Mouse (Mus musculus): ENCODE results near the gene Mymx.
A peak's percentile ranks its signal among the peaks of the same experiment; 100 is the strongest.

DNA sequence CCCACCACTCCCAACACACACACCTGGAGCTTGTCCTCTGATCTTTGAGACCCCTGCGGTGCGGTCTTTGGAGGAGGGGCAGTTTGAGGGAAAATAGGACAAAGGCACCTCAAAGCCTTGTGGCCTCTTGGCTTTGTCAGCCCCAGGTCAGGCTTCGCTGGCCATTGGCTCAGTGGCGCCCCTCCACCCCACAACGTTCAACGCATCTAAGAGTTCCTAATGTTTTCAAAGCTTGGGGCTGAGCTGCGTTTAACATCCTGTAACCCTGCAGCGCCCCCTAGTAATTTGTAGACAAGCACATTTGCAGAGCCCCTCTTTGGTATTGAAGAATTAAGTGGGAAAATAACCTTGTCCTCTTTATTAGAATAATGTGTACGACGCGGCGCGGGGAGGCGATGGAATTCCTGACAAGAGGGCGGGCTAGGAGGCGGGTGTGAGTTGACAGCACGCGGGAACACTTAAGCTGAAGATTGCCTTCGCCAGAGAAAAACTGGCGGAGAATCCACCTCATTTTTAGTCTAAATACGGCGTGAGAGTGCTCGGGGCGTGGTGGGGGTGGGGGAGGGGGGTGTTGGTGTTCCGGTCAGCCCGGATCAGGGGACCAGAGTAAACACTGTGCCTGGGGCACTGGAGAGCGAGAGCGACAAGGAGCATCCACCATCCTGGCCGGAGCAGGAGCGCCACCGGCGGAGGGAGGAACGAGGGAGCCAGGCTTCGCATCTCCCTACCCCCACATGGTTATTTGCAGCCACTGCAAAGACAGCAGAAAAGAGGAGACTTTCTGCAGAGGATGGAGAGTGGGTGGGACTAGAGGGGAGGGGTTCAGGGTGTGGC, 28.2 kb upstream of the Mymx start:
- TF ChIP-seq CTCF (IDR thresholded peaks at IDR 0.05; ENCODE audit: low read depth, low read length) (0 out of 2 replicates have a peak, but pooled peaks have one; percentile 24), POLR2AphosphoS5 (IDR thresholded peaks at IDR 0.05; ENCODE audit: insufficient replicate concordance, low read depth, low read length) (no peak), GATA1 (IDR thresholded peaks at IDR 0.05; ENCODE audit: borderline replicate concordance, low read length) (no peak), TAL1 (conservative IDR thresholded peaks at IDR 0.05; ENCODE audit: low read depth, low read length) (no peak)

Data from G1E (cell line).